Mouse (Mus musculus) skeletal muscle tissue, adult 2 months (tissue): ENCODE results near the gene Fmnl2.

Experiments
- DNase-seq: peaks from one replicate; pipeline ENCODE4 v3.0.0-alpha.2; 2012; ENCODE audit warnings: low read depth, low spot score

Fmnl2 gene

DNA sequence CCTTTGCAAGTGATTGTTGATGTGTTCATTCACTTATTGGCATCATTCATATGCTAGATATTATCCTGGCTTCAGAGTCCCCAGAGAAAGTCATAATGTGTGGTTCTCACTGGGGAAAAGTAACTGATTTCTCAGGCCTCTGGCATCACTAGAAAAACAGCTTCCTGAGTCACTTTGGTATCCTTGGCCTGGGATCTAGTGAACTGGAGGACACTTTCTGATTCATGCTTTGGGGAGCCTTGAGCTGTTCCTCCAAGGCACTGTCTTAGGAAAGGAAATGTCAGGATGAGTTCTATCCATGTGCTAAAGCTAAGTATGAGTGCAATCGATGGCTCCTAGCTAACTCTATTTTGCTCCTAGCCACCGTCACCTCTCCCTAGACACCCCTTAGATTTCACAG, 245.2 kb downstream of the Fmnl2 start:
- DNase-seq = no peak

DNA sequence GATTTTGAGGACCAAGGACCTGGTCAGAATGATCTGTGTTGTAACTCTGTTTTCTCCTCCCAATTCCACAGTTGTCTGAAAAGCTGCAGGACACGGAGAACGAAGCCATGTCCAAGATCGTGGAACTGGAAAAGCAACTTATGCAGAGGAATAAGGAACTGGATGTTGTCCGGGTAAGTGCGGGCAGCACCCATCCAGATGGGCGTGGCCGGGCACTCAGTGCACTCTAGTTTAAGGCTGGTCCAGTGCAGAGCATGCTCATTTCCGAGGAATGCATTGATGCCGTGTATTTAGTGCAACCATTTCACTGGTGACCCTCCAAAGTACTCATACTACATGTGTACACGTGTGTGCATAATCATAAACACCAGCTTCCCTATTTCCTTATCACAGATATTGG, 247.7 kb downstream of the Fmnl2 start:
- DNase-seq = no peak

DNA sequence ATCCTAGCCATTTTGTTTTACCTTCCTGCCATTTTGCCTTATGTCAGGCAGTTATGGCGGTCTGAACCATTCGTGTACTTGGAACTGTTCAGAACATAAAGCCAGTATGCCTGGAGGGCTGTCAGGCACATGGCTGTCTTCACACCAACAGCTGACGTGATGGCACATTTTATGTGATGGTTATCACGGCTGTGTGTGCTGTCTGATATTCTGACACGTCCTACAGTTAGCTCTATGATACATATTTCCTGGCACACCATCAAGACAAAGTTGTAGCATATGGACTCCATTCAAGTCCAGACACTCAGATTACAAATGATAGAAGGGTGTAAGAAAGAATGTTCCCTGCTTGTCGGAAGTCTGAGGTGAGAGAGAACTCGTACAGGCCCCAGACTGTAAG, 248.4 kb downstream of the Fmnl2 start:
- DNase-seq = no peak

DNA sequence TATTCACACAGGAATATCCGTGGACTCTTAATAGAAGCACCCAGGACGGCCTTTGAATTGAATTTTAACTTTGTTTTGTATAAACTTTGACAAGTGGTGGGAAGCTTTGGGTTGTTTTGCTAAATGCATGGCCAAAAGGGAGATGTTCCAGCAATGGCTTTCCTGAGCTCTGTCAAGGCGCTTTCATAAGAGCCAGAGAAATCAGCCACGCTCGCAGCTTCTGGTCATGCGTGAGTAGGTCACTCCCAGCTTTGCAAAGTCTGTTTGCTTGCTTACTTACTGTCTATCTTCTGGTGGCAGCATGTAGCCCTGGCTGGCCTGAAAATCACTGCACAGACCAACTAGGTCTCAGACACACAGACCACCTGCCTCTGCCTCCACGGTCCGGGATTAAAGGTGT, 248.8 kb downstream of the Fmnl2 start:
- DNase-seq = no peak

DNA sequence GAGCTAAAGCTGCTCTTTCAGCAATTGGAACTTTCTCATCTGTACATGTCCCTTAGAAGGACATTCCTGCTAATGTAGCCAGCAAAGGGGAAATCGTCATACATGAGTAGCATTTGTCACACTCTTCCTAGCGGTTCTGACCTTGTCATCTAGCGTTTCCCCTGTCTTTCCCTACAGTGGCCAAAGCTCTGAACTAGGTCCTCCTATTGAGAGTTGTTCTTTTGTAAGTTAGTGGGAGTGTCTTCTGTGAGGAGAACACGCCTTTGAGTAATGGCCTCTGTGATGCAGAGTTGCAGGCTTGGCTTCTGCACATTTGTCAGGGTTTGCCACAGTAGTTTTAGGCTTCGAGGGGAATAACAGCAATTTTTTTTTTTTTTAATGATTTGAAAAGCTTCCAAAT, 250.9 kb downstream of the Fmnl2 start:
- DNase-seq = no peak

- peak; percentile 13 for DNase-seq
Measured at GRCm38 (mm10) chr2:53121797-53122196, 264.1 kb downstream of the Fmnl2 start.

GRCm38 (mm10) chr2:53125998-53126397, 268.3 kb downstream of the Fmnl2 start:
- no peak for DNase-seq

DNA sequence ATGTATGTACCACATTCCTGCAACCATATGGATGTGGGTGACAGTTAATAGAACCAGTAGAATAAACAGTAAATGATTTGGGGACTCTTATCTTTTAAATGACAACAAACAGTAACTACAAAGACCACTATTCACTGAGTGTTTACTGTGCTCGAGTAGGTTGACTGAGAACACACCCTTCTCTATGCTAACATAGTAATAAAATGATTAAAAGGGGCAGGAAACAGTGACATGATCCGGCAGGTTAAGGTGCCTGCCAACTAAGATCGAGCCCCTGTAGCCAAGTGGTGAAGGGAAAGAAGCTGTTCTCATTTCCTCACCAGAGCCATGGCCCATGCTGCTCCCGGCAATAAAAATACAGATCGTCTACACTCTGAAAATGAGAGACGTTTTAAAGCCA, 271.4 kb downstream of the Fmnl2 start:
- no peak for DNase-seq

DNA sequence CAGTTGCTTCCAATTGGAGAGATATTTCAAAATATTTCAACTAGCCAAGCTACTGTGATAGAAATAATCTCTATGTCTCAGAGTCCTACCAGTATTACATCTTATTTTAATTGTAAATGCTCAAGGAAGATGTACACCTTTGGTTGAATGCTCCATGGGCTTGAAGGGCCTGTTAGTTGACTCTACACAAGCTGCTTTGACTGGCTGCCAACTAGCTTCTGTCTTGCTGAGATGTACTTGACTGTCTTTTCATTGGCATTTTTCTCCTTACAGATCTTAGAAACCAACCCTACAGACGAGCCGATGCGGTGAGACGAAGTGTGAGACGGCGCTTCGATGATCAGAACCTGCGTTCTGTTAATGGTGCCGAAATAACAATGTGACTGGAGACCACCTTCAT, 273.9 kb downstream of the Fmnl2 start:
- no peak for DNase-seq

GRCm38 (mm10) chr2:53146852-53147251, 289.2 kb downstream of the Fmnl2 start:
- DNase-seq = no peak

- no peak for DNase-seq
Measured at GRCm38 (mm10) chr2:53173966-53174365, 316.3 kb downstream of the Fmnl2 start.

DNA sequence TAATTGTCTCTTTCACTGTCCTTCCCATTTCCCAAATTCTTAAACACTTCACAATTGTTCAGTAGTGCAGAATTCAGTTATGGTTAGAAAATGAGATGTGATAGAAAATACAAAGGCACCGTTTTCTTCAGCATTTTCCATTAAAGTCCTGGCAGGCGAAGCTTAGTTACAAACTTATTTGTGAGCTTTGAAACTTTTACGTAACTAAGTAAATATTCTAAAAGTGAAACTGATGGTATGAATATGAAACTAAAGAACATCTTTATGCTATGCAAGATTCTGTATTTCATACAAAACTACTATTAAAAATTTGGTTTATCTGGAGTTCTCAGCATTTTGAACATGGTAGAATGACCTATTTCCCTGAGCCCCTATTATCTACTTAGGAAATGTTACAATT, 321.3 kb downstream of the Fmnl2 start:
- DNase-seq = no peak

DNA sequence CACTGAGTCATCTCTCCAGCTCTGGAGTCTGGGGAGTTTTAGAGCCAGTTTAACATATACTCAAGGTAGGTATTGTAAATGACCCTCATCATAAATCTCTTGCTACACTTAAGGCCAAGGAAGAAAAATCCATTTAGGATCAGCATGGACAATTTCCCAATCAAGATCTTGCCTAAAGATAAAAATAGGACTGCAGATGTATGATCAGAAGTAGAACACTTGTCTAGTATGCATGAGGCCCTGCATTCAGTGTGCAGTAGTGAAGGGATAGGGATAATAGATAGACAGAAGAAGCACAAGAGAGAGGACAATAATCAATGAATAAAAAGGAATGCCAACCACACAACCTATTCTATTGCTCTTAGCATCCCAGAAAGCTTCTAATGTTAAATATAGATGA, 322.2 kb downstream of the Fmnl2 start:
- DNase-seq = no peak
